Mouse (Mus musculus): ENCODE results near the gene Lamc1.
"Not testable (repeated sequence)": the region's sequence is repeated elsewhere in the genome, so short reads cannot be mapped to it uniquely, and the experiment has no call there.

Lamc1 gene

GRCm38 (mm10) chr1:153305249-153305648 is 27.3 kb downstream of the Lamc1 start:
- not testable (repeated sequence) for DNase-seq (ENCODE audit: extremely low spot score, low read depth, low spot score)

- not testable (repeated sequence) for DNase-seq (ENCODE audit: extremely low spot score, low read depth, low spot score)
These were observed 33.1 kb downstream of the Lamc1 start for GRCm38 (mm10) chr1:153299436-153299835.

- not testable (repeated sequence) for DNase-seq (ENCODE audit: extremely low spot score, low read depth, low spot score)
These were observed 34.7 kb downstream of the Lamc1 start for GRCm38 (mm10) chr1:153297774-153298363.

GRCm38 (mm10) chr1:153296035-153296434 is 36.6 kb downstream of the Lamc1 start:
- no peak for DNase-seq (ENCODE audit: extremely low spot score, low read depth, low spot score)

- DNase-seq (ENCODE audit: extremely low spot score, low read depth, low spot score), result no peak
These were observed 39.7 kb downstream of the Lamc1 start for GRCm38 (mm10) chr1:153292892-153293291.

GRCm38 (mm10) chr1:153292202-153292601 is 40.4 kb downstream of the Lamc1 start:
- no peak for DNase-seq (ENCODE audit: extremely low spot score, low read depth, low spot score)

GRCm38 (mm10) chr1:153291416-153291815 is 41.2 kb downstream of the Lamc1 start:
- DNase-seq (ENCODE audit: extremely low spot score, low read depth, low spot score), result peak; percentile 42

GRCm38 (mm10) chr1:153288010-153288409 is 44.6 kb downstream of the Lamc1 start:
- DNase-seq (ENCODE audit: extremely low spot score, low read depth, low spot score), result no peak

GRCm38 (mm10) chr1:153287443-153287842 is 45.1 kb downstream of the Lamc1 start:
- DNase-seq (ENCODE audit: extremely low spot score, low read depth, low spot score), result no peak

GRCm38 (mm10) chr1:153286216-153286615 is 46.4 kb downstream of the Lamc1 start:
- no peak for DNase-seq (ENCODE audit: extremely low spot score, low read depth, low spot score)

GRCm38 (mm10) chr1:153285188-153285587 is 47.4 kb downstream of the Lamc1 start:
- no peak for DNase-seq (ENCODE audit: extremely low spot score, low read depth, low spot score)

GRCm38 (mm10) chr1:153282342-153282975 is 50.1 kb downstream of the Lamc1 start:
- DNase-seq (ENCODE audit: extremely low spot score, low read depth, low spot score), result no peak

- DNase-seq (ENCODE audit: extremely low spot score, low read depth, low spot score), result no peak
These were observed 51.1 kb downstream of the Lamc1 start for GRCm38 (mm10) chr1:153281483-153281882.

GRCm38 (mm10) chr1:153280411-153280810 is 52.2 kb downstream of the Lamc1 start:
- DNase-seq (ENCODE audit: extremely low spot score, low read depth, low spot score), result no peak

- DNase-seq (ENCODE audit: extremely low spot score, low read depth, low spot score), result no peak
These were observed 54.5 kb downstream of the Lamc1 start for GRCm38 (mm10) chr1:153278028-153278613.

- no peak for DNase-seq (ENCODE audit: extremely low spot score, low read depth, low spot score)
These were observed 57.1 kb downstream of the Lamc1 start for GRCm38 (mm10) chr1:153275466-153275865.

GRCm38 (mm10) chr1:153274611-153275010 is 58.0 kb downstream of the Lamc1 start:
- no peak for DNase-seq (ENCODE audit: extremely low spot score, low read depth, low spot score)

- DNase-seq (ENCODE audit: extremely low spot score, low read depth, low spot score), result no peak
These were observed 58.9 kb downstream of the Lamc1 start for GRCm38 (mm10) chr1:153273657-153274056.

- no peak for DNase-seq (ENCODE audit: extremely low spot score, low read depth, low spot score)
These were observed 61.8 kb downstream of the Lamc1 start for GRCm38 (mm10) chr1:153270827-153271226.

- DNase-seq (ENCODE audit: extremely low spot score, low read depth, low spot score), result no peak
These were observed 62.9 kb downstream of the Lamc1 start for GRCm38 (mm10) chr1:153269681-153270080.

- no peak for DNase-seq (ENCODE audit: extremely low spot score, low read depth, low spot score)
These were observed 63.7 kb downstream of the Lamc1 start for GRCm38 (mm10) chr1:153268806-153269309.

GRCm38 (mm10) chr1:153268306-153268705 is 64.3 kb downstream of the Lamc1 start:
- no peak for DNase-seq (ENCODE audit: extremely low spot score, low read depth, low spot score)

Data from hindlimb bud, embryonic 11.5 days (tissue).